Mouse (Mus musculus) layer of hippocampus, adult 9-11 months (tissue): ENCODE measurements around the gene Nos2.
"Not testable (repeated sequence)": the region's sequence is repeated elsewhere in the genome, so short reads cannot be mapped to it uniquely, and the experiment has no call there.

Experiments used
- DNase-seq: peaks from one replicate; pipeline ENCODE4 v3.0.0; 2022

The Nos2 gene

GRCm38 (mm10) chr11:78959841-78960520 is 39.4 kb downstream of the Nos2 start:
- DNase-seq: no peak

DNA sequence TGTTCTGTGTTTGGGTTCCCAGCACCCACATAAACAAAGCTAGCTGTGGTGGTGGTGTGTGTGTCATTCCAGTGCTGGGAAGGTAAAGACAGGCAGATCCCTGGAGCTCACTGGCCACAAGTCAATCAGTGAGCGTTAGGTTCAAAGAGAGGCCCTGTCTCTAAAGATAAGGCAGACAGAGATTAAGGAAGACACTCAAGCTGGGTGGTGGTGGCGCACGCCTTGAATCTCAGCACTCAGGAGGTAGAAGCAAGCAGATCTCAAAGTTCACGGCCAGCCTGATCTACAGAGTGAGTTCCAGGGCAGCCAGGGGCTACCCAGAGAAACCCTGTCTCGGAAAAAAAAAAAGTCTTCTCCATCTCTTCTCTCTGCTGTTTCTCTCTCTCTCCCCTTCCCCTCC is 40.6 kb downstream of the Nos2 start:
- no peak for DNase-seq

DNA sequence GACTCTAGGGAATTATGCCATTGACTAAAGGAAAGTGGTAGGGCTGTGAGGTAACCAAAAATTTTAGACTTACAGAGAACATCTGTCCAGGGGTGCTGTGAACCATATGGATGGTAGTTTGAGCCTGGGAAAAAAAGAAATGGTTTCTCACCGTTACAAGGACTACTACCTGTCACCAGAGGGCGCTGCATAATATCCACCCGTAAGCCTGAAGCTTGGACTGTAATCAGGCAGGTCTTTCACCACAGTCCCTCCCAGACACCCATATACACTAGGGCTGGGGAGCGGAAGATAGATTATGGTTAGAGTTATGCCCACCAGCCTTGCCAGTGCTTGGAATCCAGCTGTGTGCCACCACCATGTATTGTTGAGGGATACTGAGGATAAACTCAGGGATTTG is 46.8 kb downstream of the Nos2 start:
- DNase-seq: peak; percentile 17

- DNase-seq: no peak
Observed at GRCm38 (mm10) chr11:78968121-78968520, 47.5 kb downstream of the Nos2 start.

DNA sequence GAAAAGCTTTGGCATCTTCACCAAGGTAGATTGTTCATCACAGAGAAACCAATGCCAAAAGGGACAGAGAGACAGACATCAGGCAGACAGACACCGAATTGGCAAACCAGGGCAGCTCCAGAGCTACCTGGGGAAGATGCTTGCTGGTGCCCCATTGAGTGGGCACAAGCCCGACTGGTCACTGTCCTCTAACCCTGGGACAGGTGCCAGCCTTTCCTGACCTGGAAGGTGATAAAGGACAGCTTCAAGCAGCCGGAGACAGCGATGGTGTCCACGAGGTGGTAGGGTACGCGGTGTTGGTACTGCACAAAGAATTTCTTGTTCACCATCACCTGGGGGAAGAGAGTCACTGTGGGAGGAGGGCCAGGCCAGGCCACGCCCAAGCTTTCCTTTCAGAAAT is 50.5 kb downstream of the Nos2 start:
- no peak for DNase-seq

- DNase-seq: no peak
Observed at GRCm38 (mm10) chr11:78971746-78972145, 51.2 kb downstream of the Nos2 start.

DNA sequence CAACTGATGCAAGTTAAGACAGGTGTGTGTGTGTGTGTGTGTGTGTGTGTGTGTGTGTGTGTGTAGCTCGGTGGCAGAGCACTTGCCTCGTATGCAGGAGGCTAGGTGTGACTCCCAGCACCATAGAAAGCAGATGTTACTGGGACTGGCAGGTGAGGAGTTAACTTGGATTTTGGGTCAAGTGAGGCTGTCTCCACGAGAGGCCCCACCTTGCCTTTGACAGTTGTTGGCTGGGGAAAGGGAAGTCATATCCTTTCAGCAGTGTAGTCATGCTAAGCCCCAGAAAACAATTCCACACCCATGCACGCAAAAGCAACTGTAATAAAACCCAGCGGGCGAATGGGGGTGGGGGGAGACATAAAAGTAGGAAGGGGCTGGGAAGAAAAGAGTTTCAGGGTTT is 51.7 kb downstream of the Nos2 start:
- no peak for DNase-seq

- no peak for DNase-seq
Observed at GRCm38 (mm10) chr11:78972811-78973351, 52.3 kb downstream of the Nos2 start.

DNA sequence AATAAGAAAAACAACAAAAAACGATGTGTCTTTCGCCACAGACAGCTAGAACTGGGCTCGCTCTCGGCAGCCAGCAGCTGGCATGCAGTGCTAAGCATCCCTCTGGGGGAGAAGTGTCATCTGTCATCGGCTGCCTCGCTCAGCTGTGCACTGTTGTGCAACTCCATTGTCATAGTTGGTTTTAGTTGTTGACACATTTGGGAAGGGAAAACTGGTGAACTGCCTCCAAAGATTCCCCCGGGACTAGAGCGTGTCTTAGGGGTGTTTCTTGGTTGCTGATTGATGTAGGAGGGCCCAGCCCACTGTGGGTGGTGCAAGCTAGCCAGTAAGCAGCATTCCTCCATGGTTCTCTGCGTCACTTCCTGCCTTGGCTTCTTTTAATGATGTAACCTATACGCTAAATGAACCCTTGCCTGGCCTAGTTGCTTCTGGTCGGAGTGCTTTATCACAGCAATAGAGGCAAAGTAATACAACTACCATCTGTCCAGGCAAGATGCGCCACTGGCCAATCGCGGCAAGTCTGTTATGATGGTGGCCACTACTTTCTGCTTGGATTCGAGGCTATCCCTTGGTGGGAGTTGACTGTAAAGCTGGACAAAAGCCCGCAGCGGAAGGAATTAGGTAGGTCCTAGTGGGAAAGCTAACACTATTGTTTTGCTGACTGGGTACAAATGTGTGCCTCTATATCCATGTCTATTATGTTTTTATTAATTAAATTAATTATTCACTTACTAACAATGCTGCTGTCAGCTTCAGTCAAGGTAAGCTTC is 53.0 kb downstream of the Nos2 start:
- DNase-seq: peak; percentile 51

- DNase-seq: no peak
Observed at GRCm38 (mm10) chr11:78976731-78977510, 56.3 kb downstream of the Nos2 start.

GRCm38 (mm10) chr11:78978176-78979019 is 57.8 kb downstream of the Nos2 start:
- DNase-seq: peak; percentile 16

GRCm38 (mm10) chr11:78980083-78980634 is 59.6 kb downstream of the Nos2 start:
- DNase-seq: no peak

- DNase-seq: no peak
Observed at GRCm38 (mm10) chr11:78982042-78982441, 61.5 kb downstream of the Nos2 start.

- DNase-seq: peak; percentile 27
Observed at GRCm38 (mm10) chr11:78982513-78983291, 62.1 kb downstream of the Nos2 start.

- no peak for DNase-seq
Observed at GRCm38 (mm10) chr11:78983539-78983938, 63.0 kb downstream of the Nos2 start.

DNA sequence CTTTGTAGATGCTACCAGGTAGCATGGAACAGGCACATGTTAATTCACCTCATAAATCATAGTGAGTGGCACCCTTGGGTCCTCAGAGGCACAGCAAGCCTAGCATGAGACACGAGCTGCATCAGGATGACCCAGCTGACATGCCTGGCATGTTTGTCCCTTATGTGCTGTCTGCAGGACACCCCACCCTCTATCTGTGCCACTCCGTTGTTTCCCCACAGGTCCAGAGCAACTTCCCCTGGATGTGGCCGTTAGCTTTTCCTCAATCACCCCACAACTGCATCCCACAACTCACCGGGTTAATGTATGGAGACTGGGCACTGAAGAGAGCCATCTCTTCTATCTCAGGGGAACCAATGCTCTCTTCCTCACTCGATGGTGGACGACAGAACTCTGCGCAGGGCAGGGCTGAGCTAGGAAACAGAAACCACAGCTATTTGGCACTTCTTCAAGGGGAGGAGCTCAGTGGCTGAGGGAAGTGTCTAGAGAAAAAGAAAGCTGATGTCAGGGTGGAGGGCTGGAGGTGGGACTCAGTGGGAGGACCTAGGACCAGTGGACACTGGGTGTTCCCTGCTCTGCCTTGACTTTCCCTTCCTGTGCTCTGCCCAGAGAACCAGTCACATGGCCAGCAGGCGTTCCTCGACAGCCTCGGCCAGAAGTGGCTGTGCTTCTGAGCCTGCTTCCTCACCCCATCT is 64.0 kb downstream of the Nos2 start, which contains the start of gene Lgals9:
Gene Lgals9 (minus strand): TSS at position 464 of the 695 bp plus-strand sequence.
- peak; percentile 65 for DNase-seq

GRCm38 (mm10) chr11:78985505-78985904 is 64.9 kb downstream of the Nos2 start:
- no peak for DNase-seq

GRCm38 (mm10) chr11:78986311-78987002 is 65.9 kb downstream of the Nos2 start:
- DNase-seq: no peak

DNA sequence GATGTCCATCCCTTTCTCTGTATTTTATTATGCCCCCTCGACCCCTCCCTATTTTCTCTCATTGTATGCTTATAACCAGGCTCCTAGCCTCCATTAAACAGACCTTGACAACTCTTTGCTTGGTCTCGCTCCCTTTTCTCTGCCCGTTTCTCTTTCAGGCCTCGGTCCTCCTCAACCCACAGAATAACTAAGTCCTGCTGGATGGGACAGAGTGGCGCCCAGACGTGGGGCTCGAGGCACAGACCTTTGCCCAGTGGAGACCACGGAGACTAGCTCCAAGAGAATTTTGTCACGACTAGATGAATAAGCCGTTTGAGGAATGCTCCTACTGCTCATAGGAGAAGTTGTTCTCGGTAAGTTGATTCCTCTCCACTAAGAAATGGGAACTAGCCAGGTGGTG is 68.6 kb downstream of the Nos2 start:
- DNase-seq: not testable (repeated sequence)

DNA sequence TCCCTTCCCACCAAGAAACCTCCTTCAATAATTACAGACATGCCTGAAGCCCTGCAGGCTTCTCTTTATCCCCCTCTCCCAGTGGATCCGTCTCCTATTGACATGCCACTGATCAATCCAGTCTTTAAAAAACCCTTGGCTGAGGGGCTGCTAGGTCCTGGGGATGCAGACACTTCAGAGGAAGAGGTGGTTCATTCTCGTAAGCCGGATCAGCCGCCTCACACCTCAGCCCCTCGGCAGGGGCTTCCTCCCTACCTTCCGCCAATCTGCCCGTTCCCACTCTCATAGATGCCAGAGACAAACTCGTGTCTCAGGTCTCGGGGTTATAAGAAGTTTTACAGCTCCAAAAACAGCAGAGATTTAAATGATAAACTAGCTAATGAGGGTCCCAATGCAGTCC is 69.5 kb downstream of the Nos2 start:
- no peak for DNase-seq
